Mouse (Mus musculus) intestine, postnatal 0 days (tissue): ENCODE measurements around the gene Entpd3. TPM values are rescaled to one million over a fixed set of nuclear protein-coding genes. Genes with fewer than 3 reads are reported as not detected.
A peak's percentile ranks its signal among the peaks of the same experiment; 100 is the strongest.

Source experiments
- ATAC-seq: fragments of 200-750 bp; cut with Nextera tagmentation; 2 replicates; pipeline ENCODE4 v1.8.0; 2017; ENCODE audit warnings: mild to moderate bottlenecking, moderate TSS enrichment, moderate library complexity
- H3K27ac ChIP-seq: fragments of 300-500 bp; sonication (generic); 2 replicates; pipeline ENCODE4 v1.5.1; 2014; ENCODE audit warnings: mild to moderate bottlenecking, low read depth, low read length, moderate library complexity
- H3K27me3 ChIP-seq: fragments of 300-500 bp; sonication (generic); replicated peaks from 2 replicates; pipeline ENCODE4 v1.6.1; 2014; ENCODE audit warnings: low read length, mixed read lengths; ENCODE audit not compliant: control insufficient read depth, insufficient read depth
- H3K36me3 ChIP-seq: fragments of 300-500 bp; sonication (generic); 2 replicates; pipeline ENCODE4 v1.6.1; 2014; ENCODE audit warnings: mild to moderate bottlenecking, moderate library complexity; ENCODE audit not compliant: control insufficient read depth, insufficient read depth
- H3K4me1 ChIP-seq: fragments of 300-500 bp; sonication (generic); replicated peaks from 2 replicates; pipeline ENCODE4 v1.6.1; 2014; ENCODE audit warnings: antibody characterized with exemption, low read length, mixed read lengths; ENCODE audit not compliant: control insufficient read depth, insufficient read depth
- H3K4me2 ChIP-seq: fragments of 300-500 bp; sonication (generic); replicated peaks from 2 replicates; pipeline ENCODE4 v1.6.1; 2014; ENCODE audit warnings: low read depth, mild to moderate bottlenecking, moderate library complexity
- H3K4me3 ChIP-seq: fragments of 300-500 bp; sonication (generic); 2 replicates; pipeline ENCODE4 v1.5.1; 2014; ENCODE audit warnings: low read depth, low read length
- H3K9ac ChIP-seq: fragments of 300-500 bp; sonication (generic); 2 replicates; pipeline ENCODE4 v1.6.1; 2014; ENCODE audit warnings: mild to moderate bottlenecking, low read depth, low read length
- H3K9me3 ChIP-seq: fragments of 300-500 bp; sonication (generic); 2 replicates; pipeline ENCODE4 v1.6.1; 2016; ENCODE audit warnings: mixed run types; ENCODE audit not compliant: control insufficient read depth
- CTCF ChIP-seq: sonication (generic); IDR thresholded peaks from 2 replicates; pipeline ENCODE4 v1.5.1; 2016; ENCODE audit warnings: low read depth, mild to moderate bottlenecking, control low read depth, antibody characterized with exemption, moderate library complexity
- WGBS: fragments of 180-500 bp; shearing (Covaris S2); extraction: QIAGEN DNeasy Blood & Tissue Kit; methylation state at CpG from one replicate; pipeline ENCODE4 v1.1.7; 2014; 5-methylcytosine and 5-hydroxymethylcytosine counted together
- polyA plus RNA-seq: library from polyadenylated mRNA; unstranded; fragments of >200 nt; fragmentation: Nextera tagmentation; extraction: Ambion mirVana; gene quantifications from 2 replicates; pipeline ENCODE4 v1.2.1, GENCODE M21; 2015

Entpd3 gene
- polyA plus RNA-seq, 1 experiment from 2014 or later = 1.2 TPM

DNA sequence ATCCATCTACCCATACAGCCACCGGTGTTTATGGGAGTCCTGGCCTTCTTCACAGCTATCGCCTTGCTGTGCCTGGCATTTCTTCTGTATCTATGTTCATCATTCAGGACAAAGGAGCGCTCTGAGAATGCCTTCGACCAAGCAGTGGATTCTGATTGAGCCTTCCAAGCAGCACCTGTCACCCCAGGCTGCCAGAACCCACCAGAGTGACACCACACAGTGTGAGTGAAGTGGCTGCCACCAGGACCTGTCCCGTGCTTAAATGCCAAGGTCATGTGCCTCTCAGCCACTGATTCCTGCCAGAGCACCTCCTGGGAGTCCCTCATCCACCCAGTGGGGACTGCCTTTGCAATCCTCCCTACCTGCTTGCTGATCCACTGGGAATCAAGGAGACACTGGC is 26.8 kb downstream of the Entpd3 start:
- H3K4me2 ChIP-seq = no peak overlapping the region
- no peak overlapping the region for H3K9ac ChIP-seq
- WGBS = 81% methylated on average over 5 of the region's 5 CpGs
- no peaks in the 10 kb centered on the region for H3K9me3 ChIP-seq
- no peaks in the 10 kb centered on the region for H3K36me3 ChIP-seq
- H3K27ac ChIP-seq = no peak overlapping the region
- H3K27me3 ChIP-seq = no peaks in the 10 kb centered on the region
- H3K4me1 ChIP-seq = 0 out of 2 replicates have a peak, but pooled peaks cover 5% of the 10 kb centered on the region
- no peak for TF ChIP-seq CTCF
- no peak for ATAC-seq
- no peak overlapping the region for H3K4me3 ChIP-seq

DNA sequence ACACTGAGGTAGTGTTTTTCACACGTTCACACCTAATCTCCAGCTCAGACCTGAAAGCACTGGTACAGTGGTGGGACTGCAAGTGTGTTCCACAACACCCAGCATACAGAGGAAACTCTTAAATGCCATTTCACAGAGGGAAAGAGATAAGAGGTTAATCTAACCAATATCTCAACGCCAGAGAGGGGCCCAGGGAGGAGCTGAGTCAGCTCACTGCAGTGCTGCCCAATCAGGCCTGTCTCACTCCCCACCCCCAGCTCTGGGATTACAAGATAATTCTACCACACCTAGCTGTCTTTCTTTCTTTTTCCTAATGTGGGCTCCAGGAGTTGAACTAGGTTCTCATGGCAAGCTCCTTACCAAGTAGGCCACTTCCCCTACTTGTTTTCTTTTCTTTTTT is 29.3 kb downstream of the Entpd3 start:
- H3K4me1 ChIP-seq = 0 out of 2 replicates have a peak, but pooled peaks cover 5% of the 10 kb centered on the region
- peaks cover 10% of the 10 kb centered on the region for H3K36me3 ChIP-seq
- no peak overlapping the region for H3K9ac ChIP-seq
- TF ChIP-seq CTCF = no peak
- no peak for ATAC-seq
- no peak overlapping the region for H3K27ac ChIP-seq
- H3K4me2 ChIP-seq = no peak overlapping the region
- no peaks in the 10 kb centered on the region for H3K27me3 ChIP-seq
- WGBS = 48% methylated on average over 2 of the region's 2 CpGs
- no peak overlapping the region for H3K4me3 ChIP-seq
- H3K9me3 ChIP-seq = no peaks in the 10 kb centered on the region

DNA sequence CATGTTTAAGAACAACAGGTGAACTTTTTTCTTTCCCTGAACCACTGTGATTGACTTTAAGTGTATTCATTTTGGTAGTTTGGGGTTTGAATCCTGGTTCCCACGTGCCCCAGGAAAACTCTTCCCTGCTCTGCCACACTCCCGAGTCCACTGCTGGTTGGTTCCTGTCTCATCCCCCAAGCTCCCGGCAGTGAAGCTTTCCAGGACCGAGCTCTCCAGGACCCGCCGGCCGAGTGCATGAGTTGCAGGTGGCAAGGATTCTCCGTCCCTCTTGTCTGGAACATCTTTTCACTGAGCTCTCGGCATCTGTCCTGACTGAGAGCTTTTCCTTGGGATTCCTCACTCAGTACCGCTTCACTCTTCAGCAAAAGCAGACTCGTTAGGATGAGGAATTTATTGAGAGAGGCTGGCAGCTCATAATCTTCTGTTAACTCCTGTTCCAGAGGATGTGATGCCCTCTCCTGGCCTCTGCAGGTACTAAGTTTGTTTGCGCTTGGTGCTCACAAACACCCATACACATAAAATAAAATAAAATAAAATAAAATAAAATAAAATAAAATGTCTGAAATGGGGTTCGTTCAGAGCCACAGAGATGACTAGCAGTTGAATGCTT is 30.2 kb downstream of the Entpd3 start:
- Histone ChIP-seq H3K9me3 (no peaks in the 10 kb centered on the region), H3K4me3 (no peak overlapping the region), H3K36me3 (peaks cover 19% of the 10 kb centered on the region), H3K9ac (no peak overlapping the region), H3K27me3 (no peaks in the 10 kb centered on the region), H3K4me1 (0 out of 2 replicates have a peak, but pooled peaks cover 5% of the 10 kb centered on the region), H3K4me2 (no peak overlapping the region), H3K27ac (no peak overlapping the region)
- ATAC-seq = no peak
- 58% methylated on average over 13 of the region's 13 CpGs for WGBS
- peak; percentile 66 for TF ChIP-seq CTCF

DNA sequence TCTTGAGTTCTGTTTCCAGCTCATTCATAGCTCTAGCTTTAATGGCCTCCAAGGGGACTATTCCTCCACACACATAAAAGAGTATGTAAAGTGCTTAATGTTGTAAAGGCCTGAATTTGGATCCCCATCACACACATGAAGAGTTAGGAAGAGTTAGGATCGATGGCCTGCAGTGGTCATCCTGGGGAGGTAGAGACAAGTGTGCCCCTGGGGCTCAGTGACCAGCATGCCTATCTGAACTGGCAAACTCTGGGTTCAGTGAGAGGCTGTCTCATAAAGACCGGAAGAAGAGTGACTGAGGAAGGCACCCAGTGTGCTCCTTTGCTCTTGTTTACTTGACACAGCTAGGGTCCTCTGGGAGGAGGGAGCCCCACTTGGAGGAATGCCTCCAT is 30.7 kb downstream of the Entpd3 start:
- Histone ChIP-seq H3K27ac (no peak overlapping the region), H3K27me3 (no peaks in the 10 kb centered on the region), H3K36me3 (peaks cover 24% of the 10 kb centered on the region), H3K9ac (0 out of 2 replicates have a peak overlapping the region, but pooled peaks have one; percentile 24), H3K4me2 (peak overlapping the region; percentile 68), H3K9me3 (no peaks in the 10 kb centered on the region), H3K4me1 (0 out of 2 replicates have a peak, but pooled peaks cover 5% of the 10 kb centered on the region), H3K4me3 (peak overlapping the region; percentile 73; the same call in 1 of the 2 replicates)
- no peak for TF ChIP-seq CTCF
- WGBS = 51% methylated on average over 2 of the region's 2 CpGs
- no peak for ATAC-seq

DNA sequence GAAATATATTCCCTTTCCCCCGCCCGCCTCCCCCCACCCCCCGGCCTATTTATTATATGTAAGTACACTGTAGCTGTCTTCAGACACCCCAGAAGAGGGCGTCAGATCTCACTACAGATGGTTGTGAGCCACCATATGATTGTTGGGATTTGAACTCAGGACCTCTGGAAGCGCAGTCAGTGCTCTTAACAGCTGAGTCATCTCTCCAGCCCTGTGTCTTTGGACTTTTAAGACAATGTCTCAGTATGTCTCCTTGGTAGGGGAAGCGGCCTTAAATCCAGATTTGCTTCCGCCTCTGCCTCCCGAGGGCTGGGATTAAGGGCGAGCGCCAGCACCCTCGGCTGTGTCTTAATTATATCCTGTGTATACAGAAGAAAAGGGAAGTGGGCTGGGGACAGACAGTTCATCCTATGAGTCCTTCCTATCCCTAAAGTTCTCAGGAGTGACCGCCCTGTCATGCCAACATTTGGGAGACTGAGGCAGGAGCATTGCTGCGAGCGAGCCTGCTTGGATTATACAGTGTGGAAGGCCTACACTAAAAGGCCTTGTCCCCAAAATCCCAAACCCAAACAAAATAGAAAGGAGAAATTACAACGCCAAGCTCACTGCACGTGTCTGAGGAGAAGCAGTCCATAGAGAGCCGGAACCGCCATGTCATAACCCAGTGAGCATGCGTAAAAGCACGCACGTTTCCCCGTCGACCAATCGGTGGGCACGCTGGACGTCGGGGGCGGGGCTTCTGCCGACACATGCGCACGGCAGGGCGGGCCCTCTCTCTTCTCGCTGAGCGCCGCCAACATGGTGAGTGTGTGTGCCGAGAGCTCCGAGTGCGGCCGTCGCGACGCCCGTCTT is 31.3 kb downstream of the Entpd3 start, which contains the start of gene Rpl14:
Gene Rpl14, plus strand, starts transcription at position 704 of the 852 bp plus-strand sequence.
- H3K4me3 ChIP-seq = peak within 1 kb of the TSS; percentile 73
- H3K4me2 ChIP-seq = peak within 1 kb of the TSS; percentile 68
- peak within 1 kb of the TSS; percentile 63 for H3K27ac ChIP-seq
- 0 out of 2 replicates have a peak, but pooled peaks cover 5% of the 10 kb centered on the region for H3K4me1 ChIP-seq
- H3K36me3 ChIP-seq = peaks cover 26% of the 10 kb centered on the region
- no peaks in the 10 kb centered on the region for H3K9me3 ChIP-seq
- WGBS = 4% methylated on average over 43 of the region's 43 CpGs
- peak within 1 kb of the TSS; percentile 70 for H3K9ac ChIP-seq
- peak; percentile 95 for ATAC-seq
- no peaks in the 10 kb centered on the region for H3K27me3 ChIP-seq
- peak; percentile 20; the same call in 1 of the 2 replicates for TF ChIP-seq CTCF

- WGBS = under 1% methylated on average over 52 of the region's 53 CpGs
- Histone ChIP-seq H3K9me3 (no peaks in the 10 kb centered on the region), H3K4me3 (peak overlapping the region; percentile 73), H3K9ac (peak overlapping the region; percentile 70), H3K27ac (peak overlapping the region; percentile 50; the same call in 1 of the 2 replicates), H3K27me3 (no peaks in the 10 kb centered on the region), H3K36me3 (peaks cover 26% of the 10 kb centered on the region), H3K4me2 (peak overlapping the region; percentile 68), H3K4me1 (0 out of 2 replicates have a peak, but pooled peaks cover 5% of the 10 kb centered on the region)
- peak; percentile 78 for ATAC-seq
- 0 out of 2 replicates have a peak, but pooled peaks have one; percentile 2 for TF ChIP-seq CTCF
Observed at GRCm38 (mm10) chr9:120571593-120572385, 32.2 kb downstream of the Entpd3 start.
